30 mouse cellular contexts compared by ENCODE assay signal in the genomic region with DNA sequence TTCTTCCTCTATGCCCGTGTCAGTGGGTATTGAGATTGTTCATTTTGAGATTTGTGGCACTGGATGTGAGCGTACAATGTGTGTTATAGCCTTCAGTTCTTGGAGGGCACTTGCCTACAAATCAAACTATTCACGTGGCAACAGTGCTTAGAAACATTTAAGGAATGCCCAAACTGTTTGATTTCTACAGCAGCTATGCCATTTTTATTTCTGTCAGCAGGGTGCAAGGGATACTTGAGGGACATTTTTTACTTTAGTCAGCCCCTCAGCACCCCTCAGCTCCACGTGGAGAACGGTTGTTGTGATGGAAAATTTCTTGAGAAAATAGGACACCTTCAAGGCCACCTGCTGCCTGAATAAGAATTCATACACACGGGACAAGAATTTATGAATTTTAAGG.
DNase-seq lines count a peak whose midpoint lies in the region; ATAC-seq and TF ChIP-seq lines count a peak whose summit lies in the region.
"Had no signal": no experiment of that assay in that cellular context is flagged by ENCODE, and none has a peak within 500 bp of the region (broad histone marks: within the 10 kb centered on the region; RNA-seq: fewer than 3 reads in every experiment).

No protein-coding gene starts in this region.

- no peak for TF ChIP-seq POLR2A in kidney, adult 2 months (IDR thresholded peaks at IDR 0.05; ENCODE audit: low read depth, low read length)

- no peaks in the 10 kb centered on the region; the same call in 1 of the 2 replicates for H3K36me3 ChIP-seq in kidney, adult 2 months (ENCODE audit: control insufficient read depth, insufficient read depth, low read length)
- no peaks in the 10 kb centered on the region for H3K36me3 ChIP-seq in lung, postnatal 0 days (ENCODE audit: insufficient read depth, low read length)
- H3K36me3 ChIP-seq: embryonic facial prominence, embryonic 10.5 days; embryonic facial prominence, embryonic 13.5 days; forebrain, embryonic 12.5 days; forebrain, embryonic 15.5 days; G1E; heart, embryonic 12.5 days; heart, embryonic 15.5 days; hindbrain, embryonic 10.5 days; hindbrain, embryonic 13.5 days had no signal

- ATAC-seq in lung, postnatal 0 days: peak; percentile 54; the same call in 1 of the 2 replicates
- ATAC-seq: forebrain, embryonic 15.5 days; hindbrain, embryonic 16.5 days; Patski had no signal

- no peak overlapping the region for H3K4me3 ChIP-seq in kidney, adult 2 months (ENCODE audit: insufficient read depth, low read depth, low read length)
- no peak overlapping the region for H3K4me3 ChIP-seq in lung, postnatal 0 days (ENCODE audit: low read depth, low read length)
- H3K4me3 ChIP-seq: embryonic facial prominence, embryonic 10.5 days; embryonic facial prominence, embryonic 13.5 days; erythroblast, embryonic 14.5 days; forebrain, embryonic 12.5 days; forebrain, embryonic 15.5 days; heart, embryonic 12.5 days; heart, embryonic 15.5 days; hindbrain, embryonic 10.5 days; hindbrain, embryonic 13.5 days had no signal

- 54% methylated on average over 6 of the region's 6 CpGs for WGBS in kidney, adult 2 months
- 44% methylated on average over 6 of the region's 6 CpGs for WGBS in lung, postnatal 0 days

- no peak overlapping the region for H3K4me2 ChIP-seq in lung, postnatal 0 days (replicated peaks; ENCODE audit: low read depth, low read length)
- H3K4me2 ChIP-seq: embryonic facial prominence, embryonic 13.5 days; forebrain, embryonic 12.5 days; forebrain, embryonic 15.5 days; heart, embryonic 12.5 days; heart, embryonic 15.5 days; hindbrain, embryonic 13.5 days had no signal

- H3K9me3 ChIP-seq in lung, postnatal 0 days (ENCODE audit: low read length): no peaks in the 10 kb centered on the region
- H3K9me3 ChIP-seq: embryonic facial prominence, embryonic 13.5 days; forebrain, embryonic 15.5 days; G1E; heart, embryonic 15.5 days; hindbrain, embryonic 10.5 days had no signal

- no peak for DNase-seq in kidney, adult 2 months
- DNase-seq in kidney, postnatal 10 days: no peak
- DNase-seq in lung, postnatal 0 days (ENCODE audit: low spot score): peak; percentile 30
- no peak for DNase-seq in lung, postnatal 4 days
- peak; percentile 24 for DNase-seq in lung, postnatal 36 days
- DNase-seq in testis, postnatal 14 days (ENCODE audit: low spot score): no peak
- DNase-seq: adrenal gland, postnatal 25 days; B cell, adult 2 months; cerebellum, adult 11-12 months; cerebellum, adult 8-10 months; cerebellum, postnatal 10 days; cerebellum, postnatal 36 days; embryo, embryonic 11 days; gastrocnemius, postnatal 25 days; heart, adult 18-20 months; heart, postnatal 10 days; heart, postnatal 36 days had no signal

- H3K4me1 ChIP-seq in kidney, adult 2 months (ENCODE audit: control insufficient read depth, insufficient read depth, low read length): peaks cover 18% of the 10 kb centered on the region; the same call in 1 of the 2 replicates
- no peaks in the 10 kb centered on the region for H3K4me1 ChIP-seq in lung, postnatal 0 days (ENCODE audit: insufficient read depth, low read depth, low read length)
- H3K4me1 ChIP-seq: forebrain, embryonic 12.5 days; forebrain, embryonic 15.5 days; heart, embryonic 12.5 days; heart, embryonic 15.5 days had no signal

- TF ChIP-seq EP300 in lung, postnatal 0 days (IDR thresholded peaks at IDR 0.05): peak; percentile 83

- H3K9ac ChIP-seq in lung, postnatal 0 days (replicated peaks; ENCODE audit: low read depth): no peak overlapping the region
- H3K9ac ChIP-seq: embryonic facial prominence, embryonic 13.5 days; forebrain, embryonic 12.5 days; forebrain, embryonic 15.5 days; heart, embryonic 12.5 days; heart, embryonic 15.5 days; hindbrain, embryonic 13.5 days had no signal

- H3K27ac ChIP-seq in kidney, adult 2 months (ENCODE audit: insufficient read depth, low read depth, low read length): peak overlapping the region; percentile 5
- no peak overlapping the region for H3K27ac ChIP-seq in lung, postnatal 0 days (ENCODE audit: low read length)
- H3K27ac ChIP-seq: embryonic facial prominence, embryonic 10.5 days; embryonic facial prominence, embryonic 13.5 days; forebrain, embryonic 12.5 days; forebrain, embryonic 15.5 days; heart, embryonic 15.5 days; hindbrain, embryonic 10.5 days; hindbrain, embryonic 13.5 days had no signal

- no peak for TF ChIP-seq CTCF in kidney, adult 2 months (conservative IDR thresholded peaks at IDR 0.05; ENCODE audit: insufficient read depth, insufficient read length, low read depth, low read length)
- 0 out of 2 replicates have a peak, but pooled peaks have one; percentile 6 for TF ChIP-seq CTCF in lung, postnatal 0 days (IDR thresholded peaks at IDR 0.05)

- H3K27me3 ChIP-seq in kidney, adult 2 months (replicated peaks; ENCODE audit: control insufficient read depth, insufficient read depth, low read length): no peaks in the 10 kb centered on the region
- no peaks in the 10 kb centered on the region for H3K27me3 ChIP-seq in lung, postnatal 0 days (replicated peaks; ENCODE audit: insufficient read depth, low read length)
- H3K27me3 ChIP-seq: CH12.LX; embryonic facial prominence, embryonic 13.5 days; forebrain, embryonic 12.5 days; forebrain, embryonic 15.5 days; heart, embryonic 12.5 days; heart, embryonic 15.5 days; hindbrain, embryonic 13.5 days; Patski had no signal

Comparison
In these comparisons a context has a peak if more than half of its experiments do, and no peak if none do; other contexts are left out.
1. DNase-seq: peak in lung, postnatal 0 days (single experiment) and lung, postnatal 36 days (single experiment); none in kidney, adult 2 months (single experiment), kidney, postnatal 10 days (single experiment), lung, postnatal 4 days (0 of 2) and testis, postnatal 14 days (single experiment).